Mouse (Mus musculus) heart, adult 2 months (tissue): ENCODE results near the gene Pms1.

Experiments
- CTCF ChIP-seq: fragments of 200-600 bp; IDR thresholded peaks from 2 replicates; pipeline ENCODE4 v1.8.1; 2022; ENCODE audit warnings: antibody characterized with exemption, mild to moderate bottlenecking, moderate library complexity
- POLR2A ChIP-seq: fragments of 200-500 bp; IDR thresholded peaks from 2 replicates; pipeline ENCODE4 v1.6.1; 2011; ENCODE audit warnings: mild to moderate bottlenecking, low read depth, low read length, control low read depth; ENCODE audit not compliant: insufficient read depth

- TF ChIP-seq CTCF (no peak), POLR2A (no peak)
Measured at GRCm38 (mm10) chr1:53201630-53202199, 95.1 kb downstream of the Pms1 start.
